Mouse (Mus musculus) liver, postnatal 0 days (tissue): ENCODE data around the gene Sephs1.

ENCODE experiments used
- CTCF ChIP-seq: sonication (generic); IDR thresholded peaks from 2 replicates; pipeline ENCODE4 v1.5.1; 2016; ENCODE audit warnings: antibody characterized with exemption, low read depth
- EP300 ChIP-seq: IDR thresholded peaks from 2 replicates; pipeline ENCODE4 v1.6.1; 2016; ENCODE audit warnings: antibody characterized with exemption, low read depth, mild to moderate bottlenecking

DNA sequence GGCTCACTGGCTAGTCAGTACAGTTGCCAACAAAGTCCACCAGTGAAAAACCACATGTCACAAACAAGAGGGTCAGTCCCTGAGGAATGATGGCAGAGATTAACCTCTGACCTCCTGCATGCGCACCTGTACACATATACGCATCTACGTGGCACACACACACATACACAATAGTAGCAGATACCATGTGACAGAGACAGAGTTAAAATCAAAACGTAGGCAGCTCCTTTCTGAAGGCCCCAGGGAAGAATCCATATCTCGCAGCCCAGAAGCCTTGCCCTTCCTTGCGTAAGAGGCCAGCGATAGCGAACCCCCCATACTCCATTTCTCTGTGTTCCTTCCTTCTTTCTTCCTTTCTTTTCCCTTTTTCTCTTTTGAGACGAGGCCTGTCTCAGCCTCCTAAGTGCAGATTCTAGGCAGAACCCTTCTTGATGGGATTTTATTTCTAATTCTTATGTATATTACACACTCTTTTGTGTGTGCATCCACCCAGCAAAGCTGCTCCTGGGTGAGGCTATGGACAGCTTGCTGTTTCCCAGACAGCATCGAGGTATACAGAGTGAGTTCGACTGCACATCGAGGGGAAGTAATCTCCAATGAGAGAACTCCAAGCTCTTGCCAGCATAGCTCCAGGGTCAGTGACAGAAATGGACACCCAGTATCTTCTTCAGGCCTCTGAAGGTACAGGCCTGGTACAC, 13.2 kb upstream of the Sephs1 start:
- TF ChIP-seq CTCF: no peak
- TF ChIP-seq EP300: no peak
